Mouse (Mus musculus): ENCODE results near the gene Zfp458.
"Not testable (repeated sequence)": the region's sequence is repeated elsewhere in the genome, so short reads cannot be mapped to it uniquely, and the experiment has no call there.

Gene Zfp458

DNA sequence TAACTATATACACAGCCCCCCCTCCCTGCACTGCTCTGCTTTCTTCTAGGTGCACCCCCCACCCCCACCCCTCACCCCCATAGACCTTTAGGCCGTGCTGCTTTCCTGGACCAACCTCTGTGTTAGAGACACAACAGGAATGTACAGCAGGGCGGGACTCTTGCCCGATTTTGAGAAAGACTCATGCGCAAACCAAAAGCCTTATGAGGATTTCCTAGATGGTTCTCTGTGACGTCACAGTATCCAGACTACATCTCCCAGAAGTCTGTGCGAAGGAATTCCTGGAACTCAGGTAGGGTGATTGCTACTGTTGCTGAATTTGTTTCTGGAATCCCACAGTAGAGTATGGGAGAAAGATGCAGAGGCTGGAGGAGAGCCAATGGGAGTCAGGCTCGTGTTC lies at the start of gene Zfp458:
Zfp458 (minus strand) TSS at position 153 of the 400 bp plus-strand sequence.
- no peak for DNase-seq (ENCODE audit: extremely low spot score)

DNA sequence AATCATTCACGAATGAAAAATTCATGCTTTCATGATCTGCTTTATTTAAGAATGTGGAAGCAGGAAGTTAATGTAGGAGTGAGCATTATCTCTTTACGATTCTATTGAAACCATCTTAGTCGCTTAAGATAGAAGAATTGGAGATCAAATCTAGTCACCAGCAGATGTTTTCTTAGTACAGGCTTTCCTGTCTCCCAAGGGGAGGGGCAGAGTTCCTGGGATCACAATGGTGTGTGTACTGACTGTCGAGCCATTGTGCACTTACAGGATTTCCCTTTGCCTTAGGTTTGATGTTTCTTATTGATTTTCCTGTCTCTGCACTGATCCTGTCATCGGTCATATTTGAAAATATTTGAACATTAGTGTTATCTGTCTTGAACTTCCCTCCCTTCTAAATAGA lies 28.5 kb upstream of the Zfp458 start:
- DNase-seq (ENCODE audit: extremely low spot score) = peak; percentile 21

DNA sequence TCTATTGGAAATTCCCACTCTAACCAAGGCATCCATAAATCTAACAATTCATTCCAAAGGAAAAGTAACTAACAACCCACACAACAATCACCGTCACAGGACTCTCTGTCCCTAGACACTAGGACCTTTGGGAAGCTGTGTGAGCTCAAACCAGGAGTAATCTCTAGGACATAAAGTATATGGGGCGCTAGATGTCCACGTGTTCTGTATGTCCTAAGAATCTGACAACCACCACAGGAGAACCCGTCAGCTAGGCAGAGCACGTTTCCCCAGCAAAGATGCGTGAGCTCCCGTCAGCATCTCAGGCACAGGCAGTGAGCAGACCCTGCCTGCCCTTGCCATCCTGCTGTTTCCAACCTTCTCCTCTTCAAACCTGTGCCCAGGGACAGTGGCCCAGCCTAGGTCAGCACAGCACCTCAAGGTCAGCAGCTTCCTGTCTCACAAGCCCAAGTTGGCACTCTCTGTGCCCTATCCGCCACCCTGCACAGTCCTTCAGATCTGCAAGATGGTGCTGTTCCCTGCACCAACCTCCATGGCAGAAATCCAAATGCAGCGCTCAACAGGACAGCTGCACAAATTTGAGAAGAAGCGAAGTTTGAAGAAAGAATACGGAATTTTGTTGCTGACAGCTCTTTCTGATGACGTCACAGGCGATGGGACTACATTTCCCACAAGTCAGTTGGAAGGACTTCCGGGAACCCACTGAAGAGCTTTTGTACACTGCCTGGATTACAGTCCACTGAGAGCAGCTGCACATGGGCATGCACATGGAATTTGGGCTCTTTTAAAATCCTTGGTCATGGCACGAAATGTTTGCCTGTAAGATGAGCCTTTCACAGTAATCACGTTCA lies 27.8 kb upstream of the Zfp458 start, which contains the start of gene Zfp457:
Zfp457 (minus strand) TSS at position 664 of the 851 bp plus-strand sequence.
- DNase-seq (ENCODE audit: extremely low spot score) = peak; percentile 85

DNA sequence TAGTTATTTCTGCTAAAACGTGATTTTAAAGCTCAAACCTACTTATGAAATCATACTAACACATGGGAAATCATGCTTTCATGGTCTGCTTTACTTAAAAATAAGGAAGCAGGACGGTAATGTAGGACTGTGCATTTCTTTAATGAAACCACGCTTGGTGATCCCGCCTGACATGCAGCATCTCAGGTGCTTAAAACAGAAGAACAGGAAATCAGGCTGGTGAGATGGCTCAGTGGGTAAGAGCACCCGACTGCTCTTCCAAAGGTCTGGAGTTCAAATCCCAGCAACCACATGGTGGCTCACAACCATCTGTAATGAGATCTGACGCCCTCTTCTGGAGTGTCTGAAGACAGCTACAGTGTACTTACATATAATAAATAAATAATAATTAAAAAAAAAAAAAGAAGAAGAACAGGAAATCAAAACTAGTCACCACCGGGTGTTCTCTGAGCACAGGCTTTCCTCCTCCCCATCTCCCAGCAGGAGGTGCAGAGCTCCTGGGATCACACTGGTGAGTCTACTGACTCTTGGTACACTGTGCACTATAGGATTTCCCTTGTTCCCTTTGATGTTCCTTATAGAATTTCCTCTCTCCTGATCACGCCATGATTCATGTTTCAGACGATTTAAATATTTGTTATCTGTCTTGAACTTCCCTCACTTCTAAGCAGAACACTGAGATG lies 8.7 kb downstream of the Zfp458 start:
- not testable (repeated sequence) for DNase-seq (ENCODE audit: extremely low spot score)

DNA sequence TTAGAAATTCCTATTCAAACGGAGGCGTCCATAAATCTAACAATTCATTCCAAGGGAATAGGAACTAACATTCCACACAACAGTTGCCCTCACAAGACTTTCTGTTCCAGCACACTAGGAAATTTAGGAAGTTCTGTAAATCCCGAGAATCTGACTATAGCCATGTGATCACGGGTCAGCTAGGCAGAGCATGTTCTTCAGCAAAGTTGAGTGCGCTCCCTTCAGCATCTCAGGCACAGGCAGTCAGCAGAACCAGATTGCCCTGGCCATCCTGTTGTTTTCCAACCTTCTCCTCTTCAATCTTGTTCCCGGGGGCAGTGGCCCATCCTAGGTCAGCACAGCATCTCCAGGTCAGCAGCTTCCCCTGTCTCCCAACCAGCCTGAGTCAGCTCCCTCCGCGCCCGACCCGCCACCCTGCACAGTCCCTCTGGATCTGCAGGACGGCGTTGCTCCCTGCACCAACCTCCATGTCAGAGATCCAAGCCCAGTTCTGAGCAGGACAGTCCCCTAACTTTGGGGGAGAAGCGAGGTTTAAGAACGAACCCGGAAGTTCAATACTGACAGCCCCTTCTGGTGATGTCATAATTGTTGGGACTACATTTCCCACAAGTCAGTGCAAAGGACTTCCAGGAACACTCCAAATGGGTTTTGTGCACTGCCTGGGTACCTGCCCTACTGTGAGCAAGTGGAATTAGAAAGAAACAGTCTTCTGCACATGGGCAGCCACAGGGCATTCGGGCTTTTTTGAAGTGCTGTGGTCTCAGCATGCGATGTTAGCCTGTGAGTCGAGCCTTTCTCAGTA lies 9.5 kb downstream of the Zfp458 start:
- DNase-seq (ENCODE audit: extremely low spot score) = peak; percentile 81

DNA sequence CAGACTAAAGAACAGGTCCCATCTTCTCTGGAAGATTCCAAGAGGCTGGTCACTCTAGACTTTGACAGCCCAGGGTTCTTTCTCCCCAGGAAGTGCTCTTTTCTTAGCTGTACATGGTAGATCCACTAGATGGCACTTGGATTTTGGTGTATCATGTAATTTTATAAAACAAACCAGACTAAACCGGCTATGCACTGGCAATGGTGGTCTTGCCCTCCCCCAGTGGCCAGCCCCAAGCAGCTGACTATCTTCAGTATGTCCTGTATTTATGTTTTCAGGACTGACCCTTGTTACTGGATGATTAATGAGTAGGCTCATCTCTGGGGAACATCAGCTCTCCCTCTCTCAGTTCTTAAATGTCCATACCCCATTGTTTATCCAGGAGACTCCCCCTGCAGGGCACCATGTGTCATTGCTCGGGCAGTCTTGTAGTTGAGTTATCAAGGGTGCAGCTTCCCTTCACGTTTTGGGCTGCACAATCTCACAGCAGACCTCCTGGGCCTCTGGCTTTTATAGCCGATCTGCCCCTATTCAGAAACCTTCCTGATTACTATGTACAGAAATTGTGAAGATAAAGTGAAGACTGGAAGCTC lies 64.2 kb downstream of the Zfp458 start:
- DNase-seq (ENCODE audit: extremely low spot score) = no peak

All from embryo, embryonic 9.5 days (tissue).